Mouse (Mus musculus) C2C12 (cell line): Measurements from ENCODE around the gene Mns1.

Experiments
- CTCF ChIP-seq: IDR thresholded peaks from one replicate; pipeline ENCODE4 v1.5.1; 2011; ENCODE audit not compliant: control insufficient read depth, insufficient read depth, insufficient read length
- USF1 ChIP-seq: IDR thresholded peaks from one replicate; pipeline ENCODE4 v1.6.1; 2011; ENCODE audit warnings: low read depth, mild to moderate bottlenecking, control low read depth, moderate library complexity

DNA sequence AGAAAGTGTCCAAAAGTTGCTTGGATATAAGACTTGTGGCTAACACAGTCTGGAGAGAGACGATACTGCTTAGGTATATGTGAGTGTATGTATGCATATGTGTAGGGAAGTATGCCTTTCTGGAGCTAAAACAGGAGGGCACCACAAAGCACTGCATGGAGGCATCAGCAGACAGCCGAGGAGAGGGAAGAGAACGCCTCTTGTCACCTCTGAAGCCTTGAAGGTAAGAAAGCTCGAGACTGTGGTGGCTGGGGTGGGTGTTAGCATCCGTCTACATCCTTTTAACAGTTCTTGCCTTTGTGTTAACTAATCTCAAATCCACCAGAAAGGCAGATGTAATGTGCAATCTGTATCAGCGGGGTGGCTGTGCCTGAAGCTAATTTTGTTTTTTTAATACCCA is 34.4 kb upstream of the Mns1 start:
- TF ChIP-seq USF1 (no peak), CTCF (no peak)
